Mouse (Mus musculus) CH12.LX (cell line): ENCODE measurements around the gene Cdk17. TPM values are rescaled to one million over a fixed set of nuclear protein-coding genes. Genes with fewer than 3 reads are reported as not detected.

Experiments used
- DNase-seq: peaks from one replicate; pipeline ENCODE4 v3.0.0-alpha.2; 2013; ENCODE audit errors: extremely low read depth
- H3K27ac ChIP-seq: 2 replicates; pipeline ENCODE4 v1.5.1; 2012; ENCODE audit warnings: low read depth, mild to moderate bottlenecking, control low read depth, moderate library complexity; ENCODE audit not compliant: insufficient read depth
- H3K27me3 ChIP-seq: replicated peaks from 2 replicates; pipeline ENCODE3; 2012; ENCODE audit warnings: inconsistent platforms
- H3K36me3 ChIP-seq, 2 experiments: replicated peaks in 1 of 2; 2 replicates each; pipeline versions ENCODE3 to v1.6.1; 2012; ENCODE audit warnings: inconsistent platforms in 1 of 2, low read length in 1 of 2, mild to moderate bottlenecking in 1 of 2, mixed read lengths in 1 of 2, moderate library complexity in 1 of 2; ENCODE audit not compliant: control insufficient read depth in 1 of 2, insufficient read depth in 1 of 2
- H3K4me1 ChIP-seq, 2 experiments: 2 replicates each; pipeline ENCODE4 v1.6.1; 2012; ENCODE audit warnings: inconsistent platforms in 1 of 2, moderate library complexity in 1 of 2; ENCODE audit not compliant: insufficient read depth in 2 of 2, control insufficient read depth in 1 of 2
- H3K4me2 ChIP-seq: 2 replicates; pipeline ENCODE4 v1.6.1; 2012; ENCODE audit warnings: low read depth, mild to moderate bottlenecking, control low read depth; ENCODE audit not compliant: poor library complexity, insufficient read depth, severe bottlenecking
- H3K4me3 ChIP-seq, 3 experiments: fragments of 150-350 bp in 1 of 3; sonication (generic) in 1 of 3; replicated peaks in 1 of 3; 2 replicates each; pipeline versions ENCODE3 to v1.5.1; 2011 to 2012; ENCODE audit warnings: low read depth in 2 of 3, low read length in 2 of 3, mild to moderate bottlenecking in 2 of 3, moderate library complexity in 2 of 3, control low read depth in 1 of 3, improper control_type of control experiment in 1 of 3, inconsistent platforms in 1 of 3, mixed read lengths in 1 of 3; ENCODE audit not compliant: poor library complexity in 1 of 3
- H3K79me2 ChIP-seq: replicated peaks from 2 replicates; pipeline ENCODE4 v1.6.1; 2012; ENCODE audit warnings: mild to moderate bottlenecking, moderate library complexity; ENCODE audit not compliant: control insufficient read depth, poor library complexity, insufficient read depth, severe bottlenecking; ENCODE audit errors: extremely low read depth
- H3K9ac ChIP-seq: 2 replicates; pipeline ENCODE4 v1.6.1; 2012; ENCODE audit warnings: low read depth, mild to moderate bottlenecking, control low read depth, moderate library complexity; ENCODE audit not compliant: insufficient read depth
- H3K9me3 ChIP-seq: replicated peaks from 2 replicates; pipeline ENCODE3; 2012; ENCODE audit warnings: low read length, inconsistent platforms, mixed read lengths
- ETS1 ChIP-seq: conservative IDR thresholded peaks from 2 replicates; pipeline ENCODE4 v1.6.1; 2012; ENCODE audit warnings: low read depth, mild to moderate bottlenecking, inconsistent platforms, low read length, improper control_type of control experiment, moderate library complexity
- GABPA ChIP-seq: IDR thresholded peaks from 2 replicates; pipeline ENCODE4 v1.6.1; 2012; ENCODE audit warnings: low read depth, low read length, improper control_type of control experiment, inconsistent platforms; ENCODE audit not compliant: insufficient replicate concordance
- IRF4 ChIP-seq: IDR thresholded peaks from 2 replicates; pipeline ENCODE4 v1.6.1; 2014; ENCODE audit warnings: low read depth, mild to moderate bottlenecking, inconsistent platforms, low read length, improper control_type of control experiment
- JUND ChIP-seq: conservative IDR thresholded peaks from 2 replicates; pipeline ENCODE4 v1.6.1; 2011; ENCODE audit warnings: low read depth, low read length, improper control_type of control experiment
- MEF2A ChIP-seq: IDR thresholded peaks from 2 replicates; pipeline ENCODE4 v1.6.1; 2014; ENCODE audit warnings: low read depth, mild to moderate bottlenecking, inconsistent platforms, low read length, improper control_type of control experiment, borderline replicate concordance
- NELFE ChIP-seq: IDR thresholded peaks from 2 replicates; pipeline ENCODE4 v1.6.1; 2011; ENCODE audit warnings: low read depth, low read length, improper control_type of control experiment
- PAX5 ChIP-seq: IDR thresholded peaks from 2 replicates; pipeline ENCODE4 v1.6.1; 2012; ENCODE audit warnings: low read length, inconsistent platforms, mixed read lengths
- SIN3A ChIP-seq: IDR thresholded peaks from 2 replicates; pipeline ENCODE4 v1.6.1; 2012; ENCODE audit warnings: low read length, improper control_type of control experiment, inconsistent platforms
- TBP ChIP-seq: conservative IDR thresholded peaks from 2 replicates; pipeline ENCODE4 v1.6.1; 2011; ENCODE audit warnings: low read depth, low read length, improper control_type of control experiment
- USF1 ChIP-seq: IDR thresholded peaks from 2 replicates; pipeline ENCODE4 v1.6.1; 2014; ENCODE audit warnings: low read depth, mild to moderate bottlenecking, inconsistent platforms, low read length, improper control_type of control experiment
- ZC3H11A ChIP-seq: IDR thresholded peaks from 2 replicates; pipeline ENCODE4 v1.6.1; 2012; ENCODE audit warnings: low read depth, mild to moderate bottlenecking, inconsistent platforms, low read length, improper control_type of control experiment
- ZKSCAN1 ChIP-seq: IDR thresholded peaks from 2 replicates; pipeline ENCODE4 v1.6.1; 2012; ENCODE audit warnings: low read depth, inconsistent platforms, low read length, improper control_type of control experiment, borderline replicate concordance
- ZMIZ1 ChIP-seq: IDR thresholded peaks from 2 replicates; pipeline ENCODE4 v1.6.1; 2012; ENCODE audit warnings: low read depth, mild to moderate bottlenecking, inconsistent platforms, low read length, improper control_type of control experiment
- dilution Hi-C: fragments of 300-500 bp; cut with MboI; formaldehyde crosslinking; loops from 2 replicates; pipeline ENCODE4 v1.14.3; 2020; ENCODE audit warnings: low sequenced_read_pairs; ENCODE audit not compliant: extremely low pct_unique_long_range_greater_than_20kb, extremely low pct_ligation_motif_present
- in situ Hi-C: fragments of 300-500 bp; cut with MboI; formaldehyde crosslinking; loops from 3 replicates; pipeline ENCODE4 v1.14.3; 2019; ENCODE audit warnings: low sequenced_read_pairs, low pct_ligation_motif_present, low pct_unique_long_range_greater_than_20kb, mixed read lengths
- polyA plus RNA-seq: library from polyadenylated mRNA; unstranded; fragments of >175 nt; gene quantifications from 2 replicates; pipeline ENCODE4 v1.2.1, GENCODE M21; 2012; ENCODE audit warnings: low read depth; ENCODE audit not compliant: insufficient read length
- total RNA-seq, 2 experiments: library from RNA; depleted of rRNA; stranded (reverse); fragments of 300-350 nt in 1 of 2; fragments of >200 nt in 1 of 2; gene quantifications; 2 replicates each; pipeline ENCODE4 v1.2.3; 2012 to 2014

Gene Cdk17
- total and polyA plus RNA-seq, 3 experiments = 23.4 to 51.3 (median 28.5) TPM

DNA sequence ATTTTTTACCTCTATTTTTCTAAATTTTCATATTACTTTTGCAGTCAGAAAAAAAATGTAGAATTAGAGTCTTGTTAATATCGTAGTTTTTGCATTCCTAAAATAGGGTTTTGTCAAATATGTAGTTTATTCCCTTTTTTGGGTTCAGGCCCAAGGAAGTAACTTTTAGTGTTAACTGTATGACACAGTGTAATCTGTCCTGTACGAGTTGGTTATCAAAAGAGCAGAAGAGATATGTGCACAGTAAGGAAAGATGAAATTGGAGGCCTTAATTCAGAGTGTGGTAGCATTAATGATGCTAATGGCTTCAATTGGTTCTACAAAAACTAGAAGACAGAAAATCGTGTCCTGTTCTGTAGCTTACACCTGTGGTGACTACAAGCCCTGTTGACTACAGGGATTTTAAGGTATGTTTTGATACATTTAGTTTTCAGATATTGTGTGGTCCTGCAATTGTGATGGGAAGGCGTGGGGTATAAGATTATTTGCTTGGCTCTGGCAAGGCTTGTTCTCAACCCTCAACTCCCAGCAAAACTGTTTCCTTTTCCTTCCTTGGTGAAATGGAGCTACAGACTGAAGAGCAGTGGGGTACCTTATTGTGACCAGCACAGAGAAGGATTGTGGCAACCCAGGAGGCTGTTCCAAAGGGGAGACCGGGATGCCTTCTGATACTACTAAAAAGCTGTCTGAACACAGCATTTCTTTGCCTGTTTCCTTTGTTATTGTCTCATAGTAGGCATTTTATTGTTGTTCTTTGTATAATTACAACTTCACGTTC lies 3.2 kb downstream of the Cdk17 start:
- DNase-seq = no peak
- H3K27me3 ChIP-seq = no peaks in the 10 kb centered on the region
- no peaks in the 10 kb centered on the region for H3K9me3 ChIP-seq
- H3K4me2 ChIP-seq = peak overlapping the region; percentile 47
- no peak overlapping the region for H3K27ac ChIP-seq
- dilution Hi-C loops = no loop called here
- no peak for TF ChIP-seq ETS1
- TF ChIP-seq NELFE = no peak
- TF ChIP-seq MEF2A = no peak
- TF ChIP-seq USF1 = no peak
- no peak for TF ChIP-seq ZMIZ1
- no peak for TF ChIP-seq ZC3H11A
- TF ChIP-seq ZKSCAN1 = no peak
- TF ChIP-seq GABPA = no peak
- TF ChIP-seq JUND = no peak
- TF ChIP-seq SIN3A = no peak
- TF ChIP-seq PAX5 = no peak
- H3K36me3 ChIP-seq = peaks cover 0 to 3% of the 10 kb centered on the region in 2 experiments
- in situ Hi-C loops = loop anchor here (10.0 to 25.0 kb wide), 4 partner anchors 89 to 261 kb away; no protein-coding TSS in a partner anchor
- no peak overlapping the region for H3K9ac ChIP-seq
- peaks cover 65% of the 10 kb centered on the region for H3K79me2 ChIP-seq
- H3K4me3 ChIP-seq = no peak overlapping the region
- H3K4me1 ChIP-seq = peaks cover 7 to 47% of the 10 kb centered on the region in 2 experiments; a peak in 3 of 4 replicates

- Histone ChIP-seq H3K4me3 (peak overlapping the region; percentile 12 to 46 (median 35)), H3K4me1 (peaks cover 7 to 52% of the 10 kb centered on the region in 2 experiments; a peak in 3 of 4 replicates), H3K9ac (peak overlapping the region; percentile 17), H3K27ac (peak overlapping the region; percentile 55), H3K79me2 (peaks cover 78% of the 10 kb centered on the region), H3K9me3 (no peaks in the 10 kb centered on the region), H3K27me3 (no peaks in the 10 kb centered on the region), H3K4me2 (peak overlapping the region; percentile 87), H3K36me3 (peaks cover 0 to 6% of the 10 kb centered on the region in 2 experiments)
- DNase-seq = peak; percentile 50
- in situ Hi-C loops = loop anchor here (10.0 to 25.0 kb wide), 4 partner anchors 91 to 259 kb away; no protein-coding TSS in a partner anchor
- dilution Hi-C loops = no loop called here
- TF ChIP-seq TBP (0 out of 2 replicates have a peak, but pooled peaks have one; percentile 20), IRF4 (no peak)
Measured at GRCm38 (mm10) chr10:93165416-93166381, 5.0 kb downstream of the Cdk17 start.
